Mouse (Mus musculus) layer of hippocampus, adult 9-10 months (tissue): ENCODE results near the gene Rtl6.

Experiments used
- DNase-seq: peaks from one replicate; pipeline ENCODE4 v3.0.0; 2022; ENCODE audit warnings: low spot score

The Rtl6 gene

GRCm38 (mm10) chr15:84536611-84537010 lies 21.0 kb downstream of the Rtl6 start:
- DNase-seq = no peak

- no peak for DNase-seq
These were observed 21.7 kb downstream of the Rtl6 start for GRCm38 (mm10) chr15:84535953-84536352.

- no peak for DNase-seq
These were observed 25.4 kb downstream of the Rtl6 start for GRCm38 (mm10) chr15:84532211-84532610.

DNA sequence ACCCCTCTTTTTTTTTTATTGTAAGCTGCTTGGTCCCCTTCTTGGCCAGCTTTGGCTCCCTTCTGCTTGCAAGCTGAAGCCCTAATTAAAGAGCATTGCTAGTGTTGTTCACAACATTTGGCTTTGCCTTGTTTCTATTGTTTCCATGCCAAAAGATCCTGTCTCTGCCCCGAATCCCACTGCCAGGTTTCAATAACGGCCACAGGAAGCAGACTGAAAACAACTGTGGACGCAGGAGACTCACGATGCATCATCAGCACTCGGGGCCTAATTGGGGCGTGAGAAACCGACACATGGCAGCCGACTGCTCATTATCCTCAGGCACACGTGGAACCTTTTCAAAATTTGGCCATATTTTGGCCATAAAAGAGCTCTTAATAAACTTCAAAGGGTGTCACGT lies 26.1 kb downstream of the Rtl6 start:
- DNase-seq = no peak

- DNase-seq = no peak
These were observed 30.7 kb downstream of the Rtl6 start for GRCm38 (mm10) chr15:84526921-84527320.

DNA sequence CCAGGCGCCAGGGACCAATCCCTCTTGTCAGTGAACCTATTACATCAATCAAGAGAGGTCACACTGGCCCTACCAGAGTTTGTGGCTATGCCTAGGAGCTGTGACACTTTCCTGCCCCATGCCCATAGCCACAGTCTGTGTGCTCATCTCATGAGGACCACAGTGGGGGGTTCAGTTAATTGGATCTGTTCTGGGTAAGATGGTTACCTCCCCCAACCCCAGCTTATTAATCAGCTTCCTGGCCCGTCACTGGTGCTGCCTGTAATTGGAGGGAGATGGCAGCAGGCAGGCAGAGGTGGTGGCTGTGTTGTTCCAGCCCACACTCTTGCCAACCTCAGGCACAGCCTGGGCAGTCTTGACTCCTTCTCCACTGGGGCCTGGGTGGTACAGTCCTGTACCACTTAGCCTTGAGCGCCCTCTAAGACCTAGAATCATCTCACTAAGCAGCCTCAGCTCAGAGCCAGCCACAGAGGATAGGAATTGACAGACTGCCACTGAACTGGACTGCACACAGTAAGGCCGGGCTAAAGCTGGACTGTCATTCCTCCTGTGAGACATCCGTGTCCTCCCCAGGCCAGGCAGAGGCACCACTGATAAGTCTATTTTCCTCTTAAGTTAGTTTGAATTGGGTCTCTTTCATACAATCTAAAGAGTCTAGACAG lies 32.3 kb downstream of the Rtl6 start:
- no peak for DNase-seq

GRCm38 (mm10) chr15:84522953-84523689 lies 34.5 kb downstream of the Rtl6 start:
- no peak for DNase-seq

- DNase-seq = no peak
These were observed 36.1 kb downstream of the Rtl6 start for GRCm38 (mm10) chr15:84521486-84521885.

GRCm38 (mm10) chr15:84518540-84518939 lies 39.1 kb downstream of the Rtl6 start:
- DNase-seq = no peak

DNA sequence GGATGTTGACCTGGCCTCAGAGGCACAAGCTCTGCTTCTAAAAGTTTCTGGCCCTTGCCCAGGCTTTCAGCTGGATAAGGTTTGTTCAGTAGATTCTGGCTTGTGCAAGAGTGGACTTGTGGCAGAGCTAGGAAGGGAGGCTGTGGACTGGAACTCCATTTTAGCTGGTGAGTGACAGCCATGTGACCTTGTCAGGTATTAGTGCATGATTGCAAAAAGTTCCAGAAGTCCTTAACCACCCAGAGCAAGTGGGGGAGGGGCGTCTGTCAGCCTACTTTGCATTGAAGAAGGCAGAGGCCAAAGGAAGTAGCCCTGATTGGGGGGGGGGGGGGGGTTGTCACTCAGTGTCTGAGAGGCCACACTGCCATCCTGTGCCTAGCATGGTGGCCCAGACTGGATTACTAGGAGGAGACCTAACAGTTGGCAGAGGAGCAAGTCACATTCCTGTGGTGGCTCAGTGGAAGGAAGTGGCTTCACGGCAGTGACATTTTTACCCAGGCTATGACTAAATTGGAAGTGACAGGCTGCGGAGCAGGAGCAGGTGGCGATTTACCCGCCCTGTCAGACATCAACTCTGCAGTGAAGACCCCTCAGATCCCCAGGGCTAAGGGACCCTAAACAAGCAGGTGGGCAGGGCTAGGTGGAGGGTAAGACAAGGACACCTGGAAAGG lies 44.9 kb downstream of the Rtl6 start:
- DNase-seq = no peak

DNA sequence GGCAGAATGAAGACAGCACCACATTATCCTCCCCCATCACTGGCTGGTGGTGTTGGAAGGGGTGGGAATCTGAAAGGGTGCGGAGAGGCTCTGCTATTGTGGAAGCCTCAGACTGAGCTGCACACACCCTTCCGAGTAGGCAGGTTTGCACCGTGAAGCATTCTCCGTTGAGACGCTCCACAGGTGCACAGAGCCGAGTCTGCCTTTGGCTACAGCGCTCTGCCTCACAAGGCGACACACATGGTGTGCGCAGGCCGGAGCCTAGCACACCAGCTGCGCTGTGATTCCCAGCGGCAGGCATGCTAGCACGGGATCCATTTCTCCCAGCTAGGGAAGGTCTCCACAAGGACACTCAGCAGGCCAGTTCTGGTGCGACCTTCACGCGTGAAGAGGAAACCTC lies 47.6 kb downstream of the Rtl6 start:
- DNase-seq = no peak

DNA sequence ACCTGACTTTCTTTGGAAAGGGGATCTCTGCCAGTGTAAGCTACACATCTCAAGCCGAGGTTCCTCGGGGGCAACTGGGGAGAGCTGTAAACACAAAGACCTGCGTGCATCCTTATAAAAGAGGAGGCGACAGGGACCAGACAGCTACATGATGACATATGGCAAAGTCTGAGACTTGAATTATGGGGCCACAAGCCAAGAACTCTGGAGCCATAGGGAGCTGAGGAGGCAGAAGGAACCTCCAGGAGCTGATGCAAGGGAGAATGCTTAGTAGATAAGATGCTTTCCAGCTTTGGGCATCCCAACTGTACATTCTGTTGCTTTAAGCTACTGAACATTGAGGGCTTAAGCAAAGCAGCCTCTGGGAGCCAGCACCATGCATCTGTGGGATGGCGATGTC lies 48.5 kb downstream of the Rtl6 start:
- DNase-seq = no peak

DNA sequence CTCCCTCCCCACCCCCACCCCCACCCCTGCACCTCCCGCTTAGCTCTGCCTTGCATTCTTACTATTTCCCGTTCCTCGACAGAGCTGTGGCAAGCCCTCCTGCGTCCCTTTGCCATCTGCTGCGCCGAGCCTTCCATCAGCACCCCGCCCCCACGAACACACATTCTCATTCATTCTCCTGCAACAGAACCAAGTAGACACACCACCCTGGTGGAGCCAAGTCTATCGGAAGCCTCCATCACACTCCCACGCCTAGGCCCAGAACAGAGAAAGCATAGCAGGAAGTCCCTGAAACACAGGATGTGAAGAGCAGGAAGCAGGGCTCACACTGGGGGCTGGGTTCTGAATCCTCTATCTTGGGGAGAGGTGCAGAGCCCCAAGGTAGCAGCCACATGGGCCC lies 51.6 kb downstream of the Rtl6 start:
- DNase-seq = no peak

GRCm38 (mm10) chr15:84504895-84505294 lies 52.7 kb downstream of the Rtl6 start:
- DNase-seq = no peak
